Mouse (Mus musculus): ENCODE results near the gene Nyap1. TPM values are rescaled to one million over a fixed set of nuclear protein-coding genes. Genes with fewer than 3 reads are reported as not detected.

The Nyap1 gene
- polyA plus RNA-seq, 2 experiments: 0.05 to 0.96 TPM

DNA sequence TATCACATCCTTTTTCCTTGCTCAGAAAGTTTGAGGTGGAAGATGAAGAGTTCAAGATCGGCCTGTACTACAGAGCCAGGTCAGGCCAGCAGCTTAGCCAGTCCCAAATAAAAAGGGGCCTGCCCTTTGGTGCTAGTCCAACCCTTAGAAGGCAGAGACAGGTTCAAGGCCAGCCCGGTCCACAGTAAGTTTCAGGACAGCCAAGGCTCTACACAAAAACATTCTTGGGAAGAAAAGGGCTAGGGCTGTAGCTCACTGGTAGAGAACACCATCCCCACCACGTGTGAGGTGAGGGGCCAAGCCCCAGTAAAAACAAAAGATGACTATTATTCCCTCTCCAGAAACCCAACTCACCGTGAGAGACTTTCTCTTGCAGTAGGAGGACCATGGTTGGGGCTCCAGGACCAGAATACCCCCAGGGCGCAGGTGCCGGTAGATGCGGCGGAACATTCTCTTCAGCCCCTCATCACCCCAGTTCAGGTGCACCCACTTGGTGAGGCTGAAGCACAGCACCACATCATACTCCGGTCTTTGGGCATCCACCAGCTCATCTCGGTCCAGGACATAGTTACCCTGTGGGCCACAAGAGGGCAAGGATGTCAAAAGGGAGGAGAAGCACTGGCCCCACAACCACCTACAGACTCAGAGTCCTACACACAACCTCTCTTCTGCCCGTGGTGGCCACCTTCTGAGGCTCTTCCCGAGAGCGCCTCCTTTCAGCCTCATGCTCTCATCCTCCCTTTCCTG lies 41.5 kb upstream of the Nyap1 start:
- Histone ChIP-seq H3K36me3 (replicated peaks; ENCODE audit: control insufficient read depth, insufficient read depth, low read depth) (peaks cover 40% of the 10 kb centered on the region), H3K27ac (no peak overlapping the region), H3K27me3 (ENCODE audit: control insufficient read depth, insufficient read depth, low read length) (no peaks in the 10 kb centered on the region), H3K9me3 (ENCODE audit: control insufficient read depth, low read length) (peaks cover under 1% of the 10 kb centered on the region; the same call in 1 of the 2 replicates), H3K4me2 (ENCODE audit: low read depth) (peak overlapping the region; percentile 84), H3K4me1 (replicated peaks; ENCODE audit: control insufficient read depth in 2 of 2, insufficient read depth in 2 of 2, low read length in 1 of 2) (peaks cover 18 to 30% of the 10 kb centered on the region in 2 experiments), H3K4me3 (ENCODE audit: insufficient read depth in 1 of 2, low read depth in 2 of 2, low read length in 2 of 2) (no peak overlapping the region; a peak in 1 of 4 replicates), H3K9ac (replicated peaks) (no peak overlapping the region)
- ATAC-seq (ENCODE audit: insufficient read depth) (no peak), DNase-seq (ENCODE audit: low read depth in 3 of 3, low spot score in 3 of 3) (no peak)
- 77% methylated on average over 13 of the region's 13 CpGs for WGBS (ENCODE audit: insufficient replicate concordance)
- TF ChIP-seq CTCF (IDR thresholded peaks at IDR 0.05; ENCODE audit: low read depth) (peak; percentile 20; the same call in 1 of the 2 replicates), EP300 (IDR thresholded peaks at IDR 0.05; ENCODE audit: low read depth) (no peak)

DNA sequence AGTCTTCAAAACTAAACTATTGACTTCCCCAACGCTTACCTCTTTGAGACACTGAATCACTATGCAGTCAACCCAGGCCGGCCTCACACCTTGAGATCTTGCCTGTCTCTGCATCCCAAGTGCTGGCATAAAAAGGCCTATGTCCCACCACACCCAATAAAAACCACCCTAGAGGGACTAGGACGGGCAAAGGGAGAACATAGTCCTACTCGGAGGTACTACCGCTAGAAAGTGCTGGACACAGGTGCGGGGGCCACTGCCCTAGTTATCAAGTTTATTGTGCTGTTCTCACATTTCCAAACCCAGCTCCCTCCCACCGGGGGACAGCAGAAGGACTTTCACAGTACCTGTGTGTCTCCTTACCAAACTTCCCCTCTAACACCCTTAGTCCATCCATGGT lies 40.3 kb upstream of the Nyap1 start:
- no peak for TF ChIP-seq EP300 (IDR thresholded peaks at IDR 0.05; ENCODE audit: low read depth)
- no peak for TF ChIP-seq CTCF (IDR thresholded peaks at IDR 0.05; ENCODE audit: low read depth)
- Histone ChIP-seq H3K4me3 (ENCODE audit: insufficient read depth in 1 of 2, low read depth in 2 of 2, low read length in 2 of 2) (no peak overlapping the region), H3K27me3 (ENCODE audit: control insufficient read depth, insufficient read depth, low read length) (no peaks in the 10 kb centered on the region), H3K9me3 (ENCODE audit: control insufficient read depth, low read length) (no peaks in the 10 kb centered on the region), H3K4me1 (replicated peaks; ENCODE audit: control insufficient read depth in 2 of 2, insufficient read depth in 2 of 2, low read length in 1 of 2) (peaks cover 16 to 31% of the 10 kb centered on the region in 2 experiments), H3K27ac (no peak overlapping the region), H3K4me2 (ENCODE audit: low read depth) (no peak overlapping the region), H3K36me3 (replicated peaks; ENCODE audit: control insufficient read depth, insufficient read depth, low read depth) (peaks cover 40% of the 10 kb centered on the region), H3K9ac (replicated peaks) (no peak overlapping the region)
- ATAC-seq (ENCODE audit: insufficient read depth) (no peak), DNase-seq (ENCODE audit: low read depth in 3 of 3, low spot score in 3 of 3) (no peak)
- WGBS (ENCODE audit: insufficient replicate concordance): 85% methylated on average over 7 of the region's 7 CpGs

GRCm38 (mm10) chr5:137779053-137779933 lies 37.9 kb upstream of the Nyap1 start:
- Histone ChIP-seq H3K27me3 (ENCODE audit: control insufficient read depth, insufficient read depth, low read length) (no peaks in the 10 kb centered on the region), H3K9me3 (ENCODE audit: control insufficient read depth, low read length) (no peaks in the 10 kb centered on the region), H3K4me3 (ENCODE audit: insufficient read depth in 1 of 2, low read depth in 2 of 2, low read length in 2 of 2) (peak overlapping the region; percentile 88 to 100), H3K4me1 (replicated peaks; ENCODE audit: control insufficient read depth in 2 of 2, insufficient read depth in 2 of 2, low read length in 1 of 2) (peaks cover 19 to 32% of the 10 kb centered on the region in 2 experiments), H3K9ac (replicated peaks) (peak overlapping the region; percentile 97), H3K4me2 (ENCODE audit: low read depth) (peak overlapping the region; percentile 97), H3K27ac (peak overlapping the region; percentile 82), H3K36me3 (replicated peaks; ENCODE audit: control insufficient read depth, insufficient read depth, low read depth) (peaks cover 35% of the 10 kb centered on the region)
- ATAC-seq (ENCODE audit: insufficient read depth) (peak; percentile 71), DNase-seq (ENCODE audit: low read depth in 3 of 3, low spot score in 3 of 3) (no peak)
- under 1% methylated on average over 73 of the region's 83 CpGs for WGBS (ENCODE audit: insufficient replicate concordance)
- TF ChIP-seq EP300 (IDR thresholded peaks at IDR 0.05; ENCODE audit: low read depth) (no peak), CTCF (IDR thresholded peaks at IDR 0.05; ENCODE audit: low read depth) (0 out of 2 replicates have a peak, but pooled peaks have one; percentile 5)

- Histone ChIP-seq H3K4me2 (ENCODE audit: low read depth) (peak within 1 kb of the TSS; percentile 97), H3K36me3 (replicated peaks; ENCODE audit: control insufficient read depth, insufficient read depth, low read depth) (peaks cover 34% of the 10 kb centered on the region), H3K9ac (replicated peaks) (peak within 1 kb of the TSS; percentile 97), H3K9me3 (ENCODE audit: control insufficient read depth, low read length) (no peaks in the 10 kb centered on the region), H3K27ac (peak within 1 kb of the TSS; percentile 82), H3K4me1 (replicated peaks; ENCODE audit: control insufficient read depth in 2 of 2, insufficient read depth in 2 of 2, low read length in 1 of 2) (peaks cover 19 to 25% of the 10 kb centered on the region in 2 experiments), H3K27me3 (ENCODE audit: control insufficient read depth, insufficient read depth, low read length) (no peaks in the 10 kb centered on the region), H3K4me3 (ENCODE audit: insufficient read depth in 1 of 2, low read depth in 2 of 2, low read length in 2 of 2) (peak within 1 kb of the TSS; percentile 88 to 100)
- DNase-seq (ENCODE audit: low read depth in 3 of 3, low spot score in 3 of 3) (peak; percentile 91 to 93 (median 92)), ATAC-seq (ENCODE audit: insufficient read depth) (peak; percentile 92)
- under 1% methylated on average over 31 of the region's 31 CpGs for WGBS (ENCODE audit: insufficient replicate concordance)
- TF ChIP-seq EP300 (IDR thresholded peaks at IDR 0.05; ENCODE audit: low read depth) (no peak), CTCF (IDR thresholded peaks at IDR 0.05; ENCODE audit: low read depth) (no peak)
These were observed 37.2 kb upstream of the Nyap1 start, which contains the start of gene Ppp1r35 for GRCm38 (mm10) chr5:137778635-137779034. Gene Ppp1r35 (plus strand): TSS chr5:137778849.

Measured in liver, embryonic 14.5 days (tissue).